ENCODE assay signal across 29 mouse cellular contexts in genomic region chr9:123245146-123245545, GRCm38 (mm10). TPM values are rescaled to one million over a fixed set of nuclear protein-coding genes. Genes with fewer than 3 reads are reported as not detected.
"Had no signal": no experiment of that assay in that cellular context is flagged by ENCODE, and none has a peak within 500 bp of the region (broad histone marks: within the 10 kb centered on the region; RNA-seq: fewer than 3 reads in every experiment).

No protein-coding gene starts in this region.

- DNase-seq: cerebellum, adult 2 months; cerebellum, adult 8-10 months; cerebellum, adult 9-10 months; cerebellum, adult 9-11 months; cerebellum, postnatal 10 days; cerebellum, postnatal 14 days; cerebellum, postnatal 25 days; cerebellum, postnatal 36 days; embryo, embryonic 11 days; forebrain, postnatal 0 days; gastrocnemius, adult 2 months; gastrocnemius, postnatal 10 days; gastrocnemius, postnatal 14 days; gastrocnemius, postnatal 25 days; gastrocnemius, postnatal 36 days; heart, adult 18-20 months had no signal

- H3K36me3 ChIP-seq: embryonic facial prominence, embryonic 10.5 days; embryonic facial prominence, embryonic 12.5 days; embryonic facial prominence, embryonic 13.5 days; embryonic facial prominence, embryonic 15.5 days; forebrain, embryonic 10.5 days; forebrain, embryonic 12.5 days; forebrain, embryonic 15.5 days had no signal

- H3K9ac ChIP-seq: embryonic facial prominence, embryonic 12.5 days; embryonic facial prominence, embryonic 13.5 days; embryonic facial prominence, embryonic 15.5 days; forebrain, embryonic 12.5 days; forebrain, embryonic 13.5 days; forebrain, embryonic 15.5 days; forebrain, postnatal 0 days had no signal

- H3K27ac ChIP-seq: embryonic facial prominence, embryonic 10.5 days; embryonic facial prominence, embryonic 12.5 days; embryonic facial prominence, embryonic 13.5 days; embryonic facial prominence, embryonic 15.5 days; forebrain, embryonic 10.5 days; forebrain, embryonic 12.5 days; forebrain, embryonic 13.5 days; forebrain, embryonic 15.5 days; gastrocnemius, adult 2 months had no signal

- H3K4me3 ChIP-seq: embryonic facial prominence, embryonic 10.5 days; embryonic facial prominence, embryonic 12.5 days; embryonic facial prominence, embryonic 13.5 days; embryonic facial prominence, embryonic 15.5 days; erythroblast, embryonic 14.5 days; forebrain, embryonic 10.5 days; forebrain, embryonic 12.5 days; forebrain, embryonic 13.5 days; forebrain, embryonic 15.5 days; gastrocnemius, adult 2 months had no signal

- H3K9me3 ChIP-seq: embryonic facial prominence, embryonic 10.5 days; embryonic facial prominence, embryonic 12.5 days; embryonic facial prominence, embryonic 13.5 days; embryonic facial prominence, embryonic 15.5 days; forebrain, embryonic 10.5 days; forebrain, embryonic 12.5 days; forebrain, embryonic 13.5 days; forebrain, embryonic 15.5 days had no signal

- H3K4me1 ChIP-seq: embryonic facial prominence, embryonic 10.5 days; embryonic facial prominence, embryonic 12.5 days; embryonic facial prominence, embryonic 13.5 days; embryonic facial prominence, embryonic 15.5 days; forebrain, embryonic 10.5 days; forebrain, embryonic 12.5 days; forebrain, embryonic 13.5 days; forebrain, embryonic 15.5 days had no signal

- H3K27me3 ChIP-seq: embryonic facial prominence, embryonic 12.5 days; embryonic facial prominence, embryonic 13.5 days; embryonic facial prominence, embryonic 15.5 days; forebrain, embryonic 12.5 days; forebrain, embryonic 13.5 days; forebrain, embryonic 15.5 days had no signal

RNA-seq across cellular contexts. Expression of gene Cdcp1, which starts 29.3 kb away (rescaled TPM):
- total RNA-seq: gastrocnemius, adult 18-20 months; gastrocnemius, adult 2 months; gastrocnemius, adult 8-10 months; gastrocnemius, postnatal 10 days; gastrocnemius, postnatal 14 days; gastrocnemius, postnatal 25 days; gastrocnemius, postnatal 4 days; granulocyte monocyte progenitor cell, adult 5-6 weeks had no signal
- polyA plus RNA-seq: erythroblast, embryonic 14.5 days; forebrain, embryonic 13.5 days had no signal
